9 mouse cellular contexts compared by ENCODE assay signal in the genomic region with DNA sequence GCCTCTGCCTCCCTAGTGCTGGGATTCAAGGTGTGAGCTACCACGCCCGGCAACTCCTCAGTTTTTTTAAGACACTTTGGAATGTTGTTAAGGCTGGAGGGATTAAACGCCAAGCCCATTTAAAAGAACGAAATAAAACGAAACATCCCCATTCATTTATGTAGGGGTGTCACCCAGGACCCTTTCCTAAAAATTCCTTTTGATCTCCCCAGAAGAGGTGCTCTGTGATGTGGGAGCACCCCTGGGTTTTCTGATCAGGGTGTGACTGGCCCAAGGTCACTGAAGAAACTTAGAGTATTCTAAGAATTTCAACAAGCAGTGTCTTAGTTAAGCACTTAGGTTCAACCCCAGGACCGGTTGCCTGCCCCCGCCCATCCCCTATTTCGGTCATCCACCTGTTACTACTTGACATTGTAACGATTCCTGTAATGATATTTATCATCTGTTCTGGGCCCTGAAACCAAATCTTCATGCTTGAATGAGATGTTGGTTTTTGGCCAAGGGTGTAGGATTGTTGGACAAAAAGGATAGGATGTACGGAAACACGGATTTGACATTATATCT. TPM values are rescaled to one million over a fixed set of nuclear protein-coding genes. Genes with fewer than 3 reads are reported as not detected.
DNase-seq lines count a peak whose midpoint lies in the region; ATAC-seq lines count a peak whose summit lies in the region.
"Had no signal": no experiment of that assay in that cellular context is flagged by ENCODE, and none has a peak within 500 bp of the region (broad histone marks: within the 10 kb centered on the region; RNA-seq: fewer than 3 reads in every experiment).

No protein-coding gene starts in this region.

- H3K27ac ChIP-seq in heart, embryonic 11.5 days (ENCODE audit: low read depth, low read length) = peak overlapping the region; percentile 98
- no peak overlapping the region for H3K27ac ChIP-seq in hindbrain, embryonic 12.5 days
- H3K27ac ChIP-seq in midbrain, embryonic 10.5 days (replicated peaks) = peak overlapping the region; percentile 100

- WGBS in heart, embryonic 11.5 days (ENCODE audit: insufficient replicate concordance) = 57% methylated on average over 11 of the region's 11 CpGs
- 56% methylated on average over 11 of the region's 11 CpGs for WGBS in hindbrain, embryonic 12.5 days
- WGBS in midbrain, embryonic 10.5 days = 58% methylated on average over 11 of the region's 11 CpGs

- no peaks in the 10 kb centered on the region for H3K9me3 ChIP-seq in heart, embryonic 11.5 days (replicated peaks; ENCODE audit: control insufficient read depth, low read length)
- H3K9me3 ChIP-seq in hindbrain, embryonic 12.5 days (replicated peaks) = no peaks in the 10 kb centered on the region
- no peaks in the 10 kb centered on the region for H3K9me3 ChIP-seq in midbrain, embryonic 10.5 days (replicated peaks)

- no peaks in the 10 kb centered on the region for H3K36me3 ChIP-seq in heart, embryonic 11.5 days (ENCODE audit: control insufficient read depth, insufficient read depth, low read length)
- no peaks in the 10 kb centered on the region for H3K36me3 ChIP-seq in hindbrain, embryonic 12.5 days
- H3K36me3 ChIP-seq in midbrain, embryonic 10.5 days = peaks cover 27% of the 10 kb centered on the region

- H3K27me3 ChIP-seq in heart, embryonic 11.5 days (ENCODE audit: control insufficient read depth, insufficient read depth, low read length) = no peaks in the 10 kb centered on the region
- no peaks in the 10 kb centered on the region for H3K27me3 ChIP-seq in hindbrain, embryonic 12.5 days
- peaks cover 16% of the 10 kb centered on the region for H3K27me3 ChIP-seq in midbrain, embryonic 10.5 days (ENCODE audit: low read depth, poor library complexity, severe bottlenecking)

- peak overlapping the region; percentile 88 for H3K4me3 ChIP-seq in heart, embryonic 11.5 days (ENCODE audit: low read depth, low read length)
- H3K4me3 ChIP-seq in hindbrain, embryonic 12.5 days = peak overlapping the region; percentile 89
- H3K4me3 ChIP-seq in midbrain, embryonic 10.5 days = peak overlapping the region; percentile 92

- H3K4me2 ChIP-seq in heart, embryonic 11.5 days = peak overlapping the region; percentile 92
- peak overlapping the region; percentile 86 for H3K4me2 ChIP-seq in hindbrain, embryonic 12.5 days (replicated peaks)

- ATAC-seq in heart, embryonic 11.5 days (replicated peaks; ENCODE audit: insufficient number of reproducible peaks, low FRiP score, low TSS enrichment) = no peak
- no peak for ATAC-seq in hindbrain, embryonic 12.5 days (ENCODE audit: low FRiP score)

- DNase-seq in heart, adult 18-20 months = no peak
- peak; percentile 95 for DNase-seq in R1 (ENCODE audit: low read depth, low spot score)
- DNase-seq in midbrain, embryonic 10.5 days (ENCODE audit: low spot score) = no peak
- no peak for DNase-seq in ovary, postnatal 36 days (ENCODE audit: low spot score)
- DNase-seq in frontal cortex, adult 2 months (ENCODE audit: extremely low spot score in 1 of 2, low spot score in 1 of 2) = no peak
- no peak for DNase-seq in gastrocnemius, adult 18-20 months (ENCODE audit: low spot score)
- DNase-seq: thymus, adult 2 months had no signal

- H3K9ac ChIP-seq in heart, embryonic 11.5 days (ENCODE audit: low read depth, low read length) = peak overlapping the region; percentile 97
- peak overlapping the region; percentile 96 for H3K9ac ChIP-seq in hindbrain, embryonic 12.5 days

- H3K4me1 ChIP-seq in heart, embryonic 11.5 days (ENCODE audit: control insufficient read depth, insufficient read depth, low read length) = peaks cover 46% of the 10 kb centered on the region
- peaks cover 54% of the 10 kb centered on the region for H3K4me1 ChIP-seq in hindbrain, embryonic 12.5 days
- H3K4me1 ChIP-seq in midbrain, embryonic 10.5 days = peaks cover 72% of the 10 kb centered on the region

RNA-seq across cellular contexts. Expression of gene Cnn3, which starts 2.5 kb away (rescaled TPM):
- 488 and 525 TPM in 2 replicates for polyA plus RNA-seq in heart, embryonic 11.5 days (2014; fragmentation: Nextera tagmentation; extraction: Ambion mirVana)
- 10 to 100 TPM; 37.4 to 41.5 TPM for total RNA-seq in heart, adult 18-20 months (2021)
- polyA plus RNA-seq in hindbrain, embryonic 12.5 days (2016; fragmentation: Nextera tagmentation; extraction: Ambion mirVana) = 891 and 928 TPM in 2 replicates
- polyA plus RNA-seq in midbrain, embryonic 10.5 days (2016; fragmentation: Nextera tagmentation; extraction: Ambion mirVana) = 947 and 1,037 TPM in 2 replicates
- 188 and 193 TPM in 2 replicates for polyA plus RNA-seq in frontal cortex, adult 2 months (2012; rRNA removed)
- 10 to 100 TPM; 15.2 to 21.6 TPM for total RNA-seq in gastrocnemius, adult 18-20 months (2021)
